Mouse (Mus musculus) mouse embryonic stem cell (cell line): ENCODE results near the gene Dlk1.

Experiments used
- in situ Hi-C, 2 experiments: fragments of 300-500 bp; cut with MboI; formaldehyde crosslinking; loops; 1 replicate in 1 of 2; 3 replicates in 1 of 2; pipeline ENCODE4 v1.14.3; 2019 to 2020; ENCODE audit warnings: low sequenced_read_pairs in 2 of 2, low pct_unique_long_range_greater_than_20kb in 1 of 2, mixed read lengths in 1 of 2; ENCODE audit not compliant: unreplicated experiment in 1 of 2

Dlk1 gene

DNA sequence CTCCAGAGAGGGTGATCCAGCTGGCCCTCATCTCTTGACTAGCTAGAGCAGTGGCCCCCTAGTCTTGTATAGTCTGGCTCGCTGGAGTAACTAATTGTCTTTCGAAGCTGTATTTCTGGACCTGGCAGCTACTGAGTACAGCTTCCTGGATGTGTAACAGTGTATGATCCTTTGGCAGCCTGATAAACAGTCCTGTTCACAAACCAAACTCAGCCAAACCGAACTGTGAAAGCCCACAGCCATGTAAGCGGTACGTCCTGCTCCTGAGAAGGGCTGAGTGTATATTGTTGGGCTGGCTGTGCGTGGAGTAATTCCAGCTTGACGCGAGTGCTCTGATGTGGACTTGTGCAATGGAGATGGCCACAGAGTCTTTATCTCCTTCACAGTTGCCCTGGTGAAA, 57.6 kb downstream of the Dlk1 start:
- in situ Hi-C loops, result no loop called here

DNA sequence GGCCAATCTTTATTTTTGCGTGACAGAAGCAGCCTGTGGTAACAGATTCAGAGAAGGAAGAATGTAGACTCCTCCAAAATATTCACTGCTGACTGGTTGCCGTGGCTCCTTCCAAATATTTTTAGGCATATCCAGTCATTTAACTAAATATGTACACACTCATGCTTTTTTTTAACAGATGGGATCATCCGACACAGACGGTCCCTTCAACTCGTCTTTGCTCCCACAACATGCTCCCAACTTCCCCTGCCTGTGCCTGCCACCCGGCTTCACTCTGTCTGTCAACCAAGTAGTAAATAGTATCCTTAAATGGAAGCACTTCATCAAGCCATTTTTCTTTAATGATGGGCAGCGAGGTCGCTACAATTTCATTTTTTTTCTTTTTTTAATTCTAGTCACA, 58.8 kb downstream of the Dlk1 start:
- in situ Hi-C loops, result no loop called here

DNA sequence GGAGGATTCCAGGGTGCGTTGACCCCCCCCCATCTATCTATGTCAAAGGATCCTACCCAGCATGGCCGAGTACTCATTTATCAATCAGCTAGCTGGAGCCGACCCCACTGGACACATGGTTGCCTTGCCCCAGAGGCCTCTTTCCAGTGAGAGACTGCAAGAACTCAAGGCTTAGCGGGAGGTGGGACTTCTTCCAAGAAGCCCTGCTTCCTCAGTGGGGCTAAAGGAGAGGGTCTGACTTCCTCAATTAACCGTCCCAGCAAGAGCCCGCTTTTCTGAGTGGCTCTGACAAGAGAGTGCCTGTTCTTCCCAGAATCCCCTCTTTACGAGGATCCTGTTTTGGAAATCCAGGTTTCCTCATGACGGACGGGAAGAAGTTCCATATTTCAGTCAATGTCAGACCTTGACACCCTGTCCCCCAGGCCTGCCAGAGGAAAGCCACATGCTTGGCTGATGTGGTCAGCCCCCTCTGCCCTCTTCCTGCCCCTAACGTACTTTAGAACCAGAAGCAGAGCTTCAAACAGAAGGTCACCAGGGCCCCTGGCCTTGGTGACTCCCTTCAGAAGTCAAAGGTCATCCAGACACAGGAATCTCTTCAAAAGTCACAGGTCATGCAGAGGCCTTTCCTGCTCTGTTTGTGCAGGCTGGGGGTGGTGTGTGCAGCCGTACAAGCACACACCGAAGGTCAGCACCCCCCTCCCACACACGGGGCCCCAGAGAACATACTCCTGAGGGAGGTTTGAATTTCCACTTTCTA, 59.7 kb downstream of the Dlk1 start:
- in situ Hi-C loops, result no loop called here
